Comparison of ENCODE assay signal across 17 mouse cellular contexts in the genomic region with DNA sequence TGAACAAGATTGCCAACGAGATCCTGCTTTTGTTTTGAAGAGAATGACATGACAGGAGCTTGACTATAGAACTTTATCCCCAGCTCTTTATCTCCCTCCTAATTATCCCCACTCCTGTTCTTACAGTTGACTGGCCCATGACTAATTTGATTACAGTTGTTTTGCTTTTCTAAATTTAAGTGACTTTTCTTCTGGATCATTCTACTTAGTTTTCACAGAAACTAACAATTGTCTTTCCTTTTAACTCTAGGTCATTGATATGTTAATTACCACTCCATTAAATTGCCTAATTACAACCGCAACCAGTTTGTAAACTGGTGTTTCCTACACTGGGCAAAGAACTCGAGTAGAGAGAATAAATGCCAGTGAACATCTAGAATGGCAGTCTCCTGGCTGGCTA.
DNase-seq lines count a peak whose midpoint lies in the region; ATAC-seq and TF ChIP-seq lines count a peak whose summit lies in the region.
"Had no signal": no experiment of that assay in that cellular context is flagged by ENCODE, and none has a peak within 500 bp of the region (broad histone marks: within the 10 kb centered on the region; RNA-seq: fewer than 3 reads in every experiment).

No protein-coding gene starts in this region.

- no peaks in the 10 kb centered on the region for H3K9me3 ChIP-seq in midbrain, postnatal 0 days (ENCODE audit: low read length)
- H3K9me3 ChIP-seq in midbrain, embryonic 11.5 days (ENCODE audit: control insufficient read depth, low read length), result no peaks in the 10 kb centered on the region
- no peaks in the 10 kb centered on the region for H3K9me3 ChIP-seq in forebrain, embryonic 15.5 days
- H3K9me3 ChIP-seq in hindbrain, embryonic 16.5 days (ENCODE audit: control insufficient read depth, low read length), result no peaks in the 10 kb centered on the region

- no peak overlapping the region for H3K4me3 ChIP-seq in midbrain, postnatal 0 days (ENCODE audit: low read depth, low read length)
- no peak overlapping the region for H3K4me3 ChIP-seq in midbrain, embryonic 11.5 days (ENCODE audit: low read depth, low read length)
- H3K4me3 ChIP-seq in forebrain, embryonic 15.5 days, result no peak overlapping the region
- H3K4me3 ChIP-seq in hindbrain, embryonic 16.5 days (ENCODE audit: low read length), result no peak overlapping the region

- 15% methylated on average over 3 of the region's 3 CpGs for WGBS in midbrain, postnatal 0 days
- 16% methylated on average over 3 of the region's 3 CpGs for WGBS in midbrain, embryonic 11.5 days
- 2% methylated on average over 3 of the region's 3 CpGs for WGBS in forebrain, embryonic 15.5 days
- WGBS in hindbrain, embryonic 16.5 days, result 14% methylated on average over 3 of the region's 3 CpGs

- H3K9ac ChIP-seq in midbrain, postnatal 0 days (replicated peaks; ENCODE audit: low read length, poor library complexity, severe bottlenecking), result no peak overlapping the region
- H3K9ac ChIP-seq in midbrain, embryonic 11.5 days (ENCODE audit: low read length), result no peak overlapping the region
- no peak overlapping the region for H3K9ac ChIP-seq in forebrain, embryonic 15.5 days (replicated peaks)
- H3K9ac ChIP-seq in hindbrain, embryonic 16.5 days (ENCODE audit: low read depth, low read length), result no peak overlapping the region

- TF ChIP-seq CTCF in midbrain, postnatal 0 days (IDR thresholded peaks at IDR 0.05), result no peak

- no peak overlapping the region for H3K27ac ChIP-seq in midbrain, postnatal 0 days (ENCODE audit: low read depth, low read length)
- H3K27ac ChIP-seq in midbrain, embryonic 11.5 days (ENCODE audit: low read depth, low read length), result no peak overlapping the region
- H3K27ac ChIP-seq in forebrain, embryonic 15.5 days (replicated peaks), result no peak overlapping the region
- no peak overlapping the region for H3K27ac ChIP-seq in hindbrain, embryonic 16.5 days (ENCODE audit: low read depth, low read length)

- no peaks in the 10 kb centered on the region for H3K4me1 ChIP-seq in midbrain, postnatal 0 days (ENCODE audit: insufficient read depth, low read length)
- H3K4me1 ChIP-seq in midbrain, embryonic 11.5 days (ENCODE audit: control insufficient read depth, insufficient read depth, low read length), result no peaks in the 10 kb centered on the region
- H3K4me1 ChIP-seq in forebrain, embryonic 15.5 days, result no peaks in the 10 kb centered on the region
- no peaks in the 10 kb centered on the region for H3K4me1 ChIP-seq in hindbrain, embryonic 16.5 days (ENCODE audit: control insufficient read depth, insufficient read depth, low read depth, low read length)

- no peak overlapping the region for H3K4me2 ChIP-seq in midbrain, postnatal 0 days (ENCODE audit: low read depth, low read length, poor library complexity, severe bottlenecking)
- no peak overlapping the region for H3K4me2 ChIP-seq in midbrain, embryonic 11.5 days
- H3K4me2 ChIP-seq in forebrain, embryonic 15.5 days (replicated peaks), result no peak overlapping the region
- no peak overlapping the region for H3K4me2 ChIP-seq in hindbrain, embryonic 16.5 days (ENCODE audit: low read length)
- H3K4me2 ChIP-seq: heart, embryonic 11.5 days had no signal

- ATAC-seq in midbrain, postnatal 0 days (ENCODE audit: low FRiP score), result no peak
- ATAC-seq in midbrain, embryonic 11.5 days (ENCODE audit: low FRiP score), result no peak
- peak; percentile 78 for ATAC-seq in forebrain, embryonic 15.5 days (replicated peaks)
- ATAC-seq in hindbrain, embryonic 16.5 days, result peak; percentile 84
- ATAC-seq: inflammation-experienced regulatory T-cells, adult 6 months; lung, postnatal 0 days had no signal

- peak; percentile 38 for DNase-seq in midbrain, postnatal 0 days (ENCODE audit: low spot score)
- no peak for DNase-seq in midbrain, embryonic 11.5 days (ENCODE audit: low spot score, missing footprints)
- DNase-seq in retina, postnatal 1 day, result peak; percentile 62
- DNase-seq in kidney, adult 8-10 months, result no peak
- DNase-seq in frontal cortex, postnatal 25 days (ENCODE audit: low spot score in 2 of 2), result no peak
- DNase-seq: adrenal gland, adult 2 months; cerebellum, adult 8-10 months; heart, postnatal 10 days; kidney, adult 2 months; kidney, postnatal 25 days; liver; thymus, postnatal 25 days had no signal

- no peaks in the 10 kb centered on the region for H3K36me3 ChIP-seq in midbrain, postnatal 0 days (ENCODE audit: insufficient read depth, low read length)
- no peaks in the 10 kb centered on the region for H3K36me3 ChIP-seq in midbrain, embryonic 11.5 days (ENCODE audit: control insufficient read depth, insufficient read depth, low read length)
- H3K36me3 ChIP-seq in forebrain, embryonic 15.5 days, result no peaks in the 10 kb centered on the region
- H3K36me3 ChIP-seq in hindbrain, embryonic 16.5 days (ENCODE audit: control insufficient read depth, insufficient read depth, low read length), result no peaks in the 10 kb centered on the region

- no peaks in the 10 kb centered on the region for H3K27me3 ChIP-seq in midbrain, postnatal 0 days (ENCODE audit: insufficient read depth, low read length)
- H3K27me3 ChIP-seq in midbrain, embryonic 11.5 days (ENCODE audit: control insufficient read depth, insufficient read depth, low read length), result no peaks in the 10 kb centered on the region
- H3K27me3 ChIP-seq in forebrain, embryonic 15.5 days, result peaks cover 11% of the 10 kb centered on the region; the same call in 1 of the 2 replicates
- H3K27me3 ChIP-seq in hindbrain, embryonic 16.5 days (replicated peaks; ENCODE audit: control insufficient read depth, insufficient read depth, low read length), result no peaks in the 10 kb centered on the region

Comparison
In these comparisons a context has a peak if more than half of its experiments do, and no peak if none do; other contexts are left out.
1. DNase-seq: peak in midbrain, postnatal 0 days (single experiment) and retina, postnatal 1 day (single experiment); none in midbrain, embryonic 11.5 days (single experiment), kidney, adult 8-10 months (0 of 2) and frontal cortex, postnatal 25 days (0 of 2).
2. ATAC-seq: peak in forebrain, embryonic 15.5 days (single experiment) and hindbrain, embryonic 16.5 days (single experiment); none in midbrain, postnatal 0 days (single experiment) and midbrain, embryonic 11.5 days (single experiment).